Mouse (Mus musculus): ENCODE results near the gene Nphp4.

DNA sequence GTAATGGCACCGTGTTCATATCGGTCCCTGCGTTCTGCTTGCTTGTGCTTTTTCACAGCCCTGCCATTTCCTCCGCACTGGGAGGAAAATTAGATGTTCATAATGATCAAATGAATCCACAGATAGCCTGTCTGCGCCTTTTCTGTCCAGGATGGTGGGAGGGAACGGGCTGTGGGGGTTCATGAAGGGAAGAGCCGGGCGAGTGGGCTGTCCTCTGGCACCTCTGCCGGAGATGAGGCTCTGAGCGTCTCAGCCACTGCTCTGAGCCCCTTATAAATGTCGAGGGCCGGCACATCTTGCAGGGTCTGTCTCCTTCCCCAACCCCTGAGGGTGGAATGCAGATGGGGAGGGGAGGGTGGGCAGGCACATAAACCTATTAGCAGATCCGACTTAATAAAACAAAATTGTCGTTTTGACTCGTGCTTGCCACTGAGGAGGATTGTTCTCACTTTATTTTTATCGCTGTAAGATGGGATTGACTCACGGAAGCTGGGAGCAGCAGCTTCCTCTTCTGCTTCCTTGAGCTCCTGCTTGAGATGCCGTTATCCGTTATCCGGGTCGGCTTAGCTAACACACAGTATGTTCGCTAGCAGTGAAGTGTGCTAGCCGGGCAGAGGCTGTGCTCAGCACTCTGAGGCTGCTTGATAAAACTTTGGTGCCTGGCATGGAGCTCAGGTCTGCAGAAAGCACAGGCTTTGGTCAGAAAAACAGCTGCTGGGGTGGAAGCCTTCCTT is 92.3 kb downstream of the Nphp4 start:
- TF ChIP-seq CTCF (IDR thresholded peaks at IDR 0.05) = no peak
- no peak for TF ChIP-seq POLR2A (IDR thresholded peaks at IDR 0.05; ENCODE audit: insufficient read depth, low read depth, low read length)

All from heart, adult 2 months (tissue).